ENCODE assay signal across 9 mouse cellular contexts in genomic region chr10:128362568-128362967, GRCm38 (mm10). TPM values are rescaled to one million over a fixed set of nuclear protein-coding genes. Genes with fewer than 3 reads are reported as not detected.
A peak's percentile ranks its signal among the peaks of the same experiment; 100 is the strongest.
DNase-seq lines count a peak whose midpoint lies in the region; ATAC-seq and TF ChIP-seq lines count a peak whose summit lies in the region.
"Had no signal": no experiment of that assay in that cellular context is flagged by ENCODE, and none has a peak within 500 bp of the region (broad histone marks: within the 10 kb centered on the region; RNA-seq: fewer than 3 reads in every experiment).

No protein-coding gene starts in this region.

- peak; percentile 67 for TF ChIP-seq CTCF in forebrain, postnatal 0 days (IDR thresholded peaks at IDR 0.05; ENCODE audit: low read depth)

- H3K27ac ChIP-seq in forebrain, postnatal 0 days (ENCODE audit: low read depth, low read length), result no peak overlapping the region
- H3K27ac ChIP-seq in neural tube, embryonic 15.5 days (replicated peaks), result no peak overlapping the region

- peak; percentile 87 for DNase-seq in heart, adult 11 months
- DNase-seq in heart, postnatal 25 days (ENCODE audit: low spot score), result no peak
- peak; percentile 23 for DNase-seq in thymus, postnatal 0 days (ENCODE audit: low spot score)
- DNase-seq in thymus, postnatal 36 days, result no peak
- peak; percentile 62 for DNase-seq in forebrain, postnatal 0 days
- DNase-seq in lung, postnatal 14 days, result peak; percentile 38
- DNase-seq in gastrocnemius, postnatal 36 days, result no peak

- H3K4me2 ChIP-seq in forebrain, postnatal 0 days (ENCODE audit: low read depth), result no peak overlapping the region
- H3K4me2 ChIP-seq in neural tube, embryonic 15.5 days, result no peak overlapping the region

- no peaks in the 10 kb centered on the region for H3K9me3 ChIP-seq in forebrain, postnatal 0 days (ENCODE audit: low read length)
- no peaks in the 10 kb centered on the region for H3K9me3 ChIP-seq in neural tube, embryonic 15.5 days (replicated peaks)

- ATAC-seq in forebrain, postnatal 0 days, result peak; percentile 56
- ATAC-seq in neural tube, embryonic 15.5 days (ENCODE audit: low FRiP score), result no peak

- no peak overlapping the region for H3K9ac ChIP-seq in forebrain, postnatal 0 days
- H3K9ac ChIP-seq in neural tube, embryonic 15.5 days (replicated peaks), result no peak overlapping the region

- 46% methylated on average over 3 of the region's 3 CpGs for WGBS in forebrain, postnatal 0 days
- WGBS in neural tube, embryonic 15.5 days, result 51% methylated on average over 3 of the region's 3 CpGs

- H3K4me3 ChIP-seq in forebrain, postnatal 0 days (ENCODE audit: low read depth, low read length), result no peak overlapping the region
- no peak overlapping the region for H3K4me3 ChIP-seq in neural tube, embryonic 15.5 days (replicated peaks)

- peaks cover 2% of the 10 kb centered on the region for H3K4me1 ChIP-seq in forebrain, postnatal 0 days (ENCODE audit: insufficient read depth)
- H3K4me1 ChIP-seq in neural tube, embryonic 15.5 days, result peaks cover 15% of the 10 kb centered on the region

- no peaks in the 10 kb centered on the region for H3K27me3 ChIP-seq in forebrain, postnatal 0 days (ENCODE audit: insufficient read depth, low read length)
- H3K27me3 ChIP-seq in neural tube, embryonic 15.5 days (replicated peaks), result no peaks in the 10 kb centered on the region

- H3K36me3 ChIP-seq in forebrain, postnatal 0 days (ENCODE audit: insufficient read depth), result peaks cover 63% of the 10 kb centered on the region
- peaks cover 75% of the 10 kb centered on the region for H3K36me3 ChIP-seq in neural tube, embryonic 15.5 days

- intact Hi-C loops in heart, postnatal 25 days (cut with DNase I), result no loop called here
- intact Hi-C loops in gastrocnemius, postnatal 36 days (cut with DNase I), result no loop called here

RNA-seq across cellular contexts. Expression of gene Coq10a, which starts 6.2 kb away (rescaled TPM):
- total RNA-seq in heart, postnatal 25 days (2021), result 100 to 1,000 TPM; 272 to 314 TPM
- 17.1 and 21.8 TPM in 2 replicates for polyA plus RNA-seq in thymus, postnatal 0 days (2015; fragmentation: Nextera tagmentation; extraction: Ambion mirVana)
- 34.0 and 41.6 TPM in 2 replicates for total RNA-seq in forebrain, postnatal 0 days (2014; rRNA removed)
- polyA plus RNA-seq in forebrain, postnatal 0 days (2015; fragmentation: Nextera tagmentation; extraction: Ambion mirVana), result 48.2 and 50.0 TPM in 2 replicates
- 34.6 and 40.8 TPM in 2 replicates for polyA plus RNA-seq in neural tube, embryonic 15.5 days (2015; fragmentation: Nextera tagmentation; extraction: Ambion mirVana)
- 100 to 1,000 TPM; 433 to 434 TPM for total RNA-seq in gastrocnemius, postnatal 36 days (2021)

RNA-seq across cellular contexts. Expression of gene Ankrd52, which starts 14.3 kb away (rescaled TPM):
- 10 to 100 TPM; 43.7 to 51.0 TPM for total RNA-seq in heart, postnatal 25 days (2021)
- polyA plus RNA-seq in thymus, postnatal 0 days (2015; fragmentation: Nextera tagmentation; extraction: Ambion mirVana), result 7.4 and 9.9 TPM in 2 replicates
- total RNA-seq in forebrain, postnatal 0 days (2014; rRNA removed), result 22.3 and 32.6 TPM in 2 replicates
- polyA plus RNA-seq in forebrain, postnatal 0 days (2015; fragmentation: Nextera tagmentation; extraction: Ambion mirVana), result 4.7 and 7.7 TPM in 2 replicates
- polyA plus RNA-seq in neural tube, embryonic 15.5 days (2015; fragmentation: Nextera tagmentation; extraction: Ambion mirVana), result 11.2 and 13.1 TPM in 2 replicates
- total RNA-seq in gastrocnemius, postnatal 36 days (2021), result 10 to 100 TPM; 50.5 to 55.7 TPM

RNA-seq across cellular contexts. Expression of gene Cs, which starts 25.0 kb away (rescaled TPM):
- 1,000 to 10,000 TPM; 1,194 to 1,233 TPM for total RNA-seq in heart, postnatal 25 days (2021)
- polyA plus RNA-seq in thymus, postnatal 0 days (2015; fragmentation: Nextera tagmentation; extraction: Ambion mirVana), result 154 and 157 TPM in 2 replicates
- 205 and 250 TPM in 2 replicates for total RNA-seq in forebrain, postnatal 0 days (2014; rRNA removed)
- polyA plus RNA-seq in forebrain, postnatal 0 days (2015; fragmentation: Nextera tagmentation; extraction: Ambion mirVana), result 203 and 255 TPM in 2 replicates
- 268 and 273 TPM in 2 replicates for polyA plus RNA-seq in neural tube, embryonic 15.5 days (2015; fragmentation: Nextera tagmentation; extraction: Ambion mirVana)
- total RNA-seq in gastrocnemius, postnatal 36 days (2021), result 100 to 1,000 TPM; 586 to 610 TPM

RNA-seq across cellular contexts. Expression of gene Slc39a5, which starts 38.5 kb away (rescaled TPM):
- not detected for total RNA-seq in heart, postnatal 25 days (2021)
- polyA plus RNA-seq in thymus, postnatal 0 days (2015; fragmentation: Nextera tagmentation; extraction: Ambion mirVana), result 0.38 and 0.44 TPM in 2 replicates
- total RNA-seq in forebrain, postnatal 0 days (2014; rRNA removed), result 0.24 and 0.69 TPM in 2 replicates
- polyA plus RNA-seq in forebrain, postnatal 0 days (2015; fragmentation: Nextera tagmentation; extraction: Ambion mirVana), result 0.10 and 0.42 TPM in 2 replicates
- polyA plus RNA-seq in neural tube, embryonic 15.5 days (2015; fragmentation: Nextera tagmentation; extraction: Ambion mirVana), result 0.68 and 4.4 TPM in 2 replicates
- not detected for total RNA-seq in gastrocnemius, postnatal 36 days (2021)
- total RNA-seq: neutrophil, adult 5-6 weeks had no signal

RNA-seq across cellular contexts. Expression of gene Cnpy2, which starts 40.3 kb away (rescaled TPM):
- total RNA-seq in heart, postnatal 25 days (2021), result 10 to 100 TPM; 58.9 to 62.5 TPM
- polyA plus RNA-seq in thymus, postnatal 0 days (2015; fragmentation: Nextera tagmentation; extraction: Ambion mirVana), result 223 and 247 TPM in 2 replicates
- 50.1 and 57.5 TPM in 2 replicates for total RNA-seq in forebrain, postnatal 0 days (2014; rRNA removed)
- 179 and 205 TPM in 2 replicates for polyA plus RNA-seq in forebrain, postnatal 0 days (2015; fragmentation: Nextera tagmentation; extraction: Ambion mirVana)
- 201 and 221 TPM in 2 replicates for polyA plus RNA-seq in neural tube, embryonic 15.5 days (2015; fragmentation: Nextera tagmentation; extraction: Ambion mirVana)
- 10 to 100 TPM; 41.6 to 45.4 TPM for total RNA-seq in gastrocnemius, postnatal 36 days (2021)

Comparison
In these comparisons a context has a peak if more than half of its experiments do, and no peak if none do; other contexts are left out.
1. DNase-seq: peak in heart, adult 11 months (single experiment), thymus, postnatal 0 days (single experiment), forebrain, postnatal 0 days (single experiment) and lung, postnatal 14 days (single experiment); none in heart, postnatal 25 days (single experiment), thymus, postnatal 36 days (0 of 2) and gastrocnemius, postnatal 36 days (0 of 2).